Mouse (Mus musculus) midbrain, postnatal 0 days (tissue): ENCODE measurements around the gene Mrpl2. TPM values are rescaled to one million over a fixed set of nuclear protein-coding genes. Genes with fewer than 3 reads are reported as not detected.
A peak's percentile ranks its signal among the peaks of the same experiment; 100 is the strongest.

ENCODE experiments used
- ATAC-seq: fragments of 200-750 bp; cut with Nextera tagmentation; 2 replicates; pipeline ENCODE4 v1.8.0; 2017; ENCODE audit warnings: moderate number of reproducible peaks, mild to moderate bottlenecking, moderate TSS enrichment, moderate library complexity; ENCODE audit not compliant: low FRiP score
- DNase-seq: peaks from one replicate; pipeline ENCODE4 v3.0.0-alpha.2; 2015; ENCODE audit warnings: low spot score
- H3K27ac ChIP-seq: fragments of 300-500 bp; sonication (generic); 2 replicates; pipeline ENCODE4 v1.5.1; 2014; ENCODE audit warnings: low read depth, mild to moderate bottlenecking, low read length, mixed read lengths
- H3K27me3 ChIP-seq: fragments of 300-500 bp; sonication (generic); 2 replicates; pipeline ENCODE4 v1.6.1; 2014; ENCODE audit warnings: low read length, control low read depth, mixed read lengths; ENCODE audit not compliant: insufficient read depth
- H3K36me3 ChIP-seq: fragments of 300-500 bp; sonication (generic); 2 replicates; pipeline ENCODE4 v1.6.1; 2014; ENCODE audit warnings: low read length, control low read depth, mixed read lengths; ENCODE audit not compliant: insufficient read depth
- H3K4me1 ChIP-seq: fragments of 300-500 bp; sonication (generic); 2 replicates; pipeline ENCODE4 v1.6.1; 2014; ENCODE audit warnings: mild to moderate bottlenecking, control low read depth, antibody characterized with exemption, low read length, mixed read lengths; ENCODE audit not compliant: insufficient read depth
- H3K4me2 ChIP-seq: fragments of 300-500 bp; sonication (generic); 2 replicates; pipeline ENCODE4 v1.6.1; 2014; ENCODE audit warnings: low read depth, mild to moderate bottlenecking, low read length, mixed read lengths; ENCODE audit not compliant: poor library complexity, severe bottlenecking
- H3K4me3 ChIP-seq: fragments of 300-500 bp; sonication (generic); 2 replicates; pipeline ENCODE4 v1.5.1; 2014; ENCODE audit warnings: low read depth, mild to moderate bottlenecking, low read length, moderate library complexity
- H3K9ac ChIP-seq: fragments of 300-500 bp; sonication (generic); replicated peaks from 2 replicates; pipeline ENCODE4 v1.6.1; 2014; ENCODE audit warnings: mild to moderate bottlenecking, low read length, moderate library complexity, mixed read lengths; ENCODE audit not compliant: poor library complexity, severe bottlenecking
- H3K9me3 ChIP-seq: fragments of 300-500 bp; sonication (generic); 2 replicates; pipeline ENCODE4 v1.6.1; 2016; ENCODE audit warnings: low read length, control low read depth
- CTCF ChIP-seq: IDR thresholded peaks from 2 replicates; pipeline ENCODE4 v1.5.1; 2016; ENCODE audit warnings: antibody characterized with exemption, mild to moderate bottlenecking
- WGBS: fragments of 180-500 bp; shearing (Covaris S2); extraction: QIAGEN DNeasy Blood & Tissue Kit; methylation state at CpG from one replicate; pipeline ENCODE4 v1.1.7; 2014; 5-methylcytosine and 5-hydroxymethylcytosine counted together
- polyA plus RNA-seq: library from polyadenylated mRNA; unstranded; fragments of >200 nt; fragmentation: Nextera tagmentation; extraction: Ambion mirVana; gene quantifications from 2 replicates; pipeline ENCODE4 v1.2.1, GENCODE M21; 2015
- total RNA-seq: library from RNA; depleted of rRNA; stranded (reverse); fragments of >200 nt; gene quantifications from 2 replicates; pipeline ENCODE4 v1.2.3, GENCODE M21; 2014; rRNA removed

The Mrpl2 gene
- total RNA-seq (46.7 and 47.4 TPM in 2 replicates), polyA plus RNA-seq (85.5 and 85.7 TPM in 2 replicates)

- TF ChIP-seq CTCF: peak; percentile 10
- Histone ChIP-seq H3K4me1 (peaks cover 11% of the 10 kb centered on the region; the same call in 1 of the 2 replicates), H3K9ac (peak within 1 kb of the TSS; percentile 71), H3K4me3 (peak within 1 kb of the TSS; percentile 72), H3K27me3 (no peaks in the 10 kb centered on the region), H3K27ac (peak within 1 kb of the TSS; percentile 85), H3K4me2 (peak within 1 kb of the TSS; percentile 93), H3K36me3 (peaks cover 17% of the 10 kb centered on the region; the same call in 1 of the 2 replicates), H3K9me3 (no peaks in the 10 kb centered on the region)
- under 1% methylated on average over 53 of the region's 53 CpGs for WGBS
- peak; percentile 75 for ATAC-seq
- peak; percentile 98 for DNase-seq
These were observed at the start of gene Mrpl2, which contains the start of gene Klc4 for GRCm38 (mm10) chr17:46645561-46646321. Gene Mrpl2, plus strand, starts transcription at chr17:46646229. Gene Klc4, minus strand, starts transcription at chr17:46646022.

GRCm38 (mm10) chr17:46597956-46598355 lies 48.1 kb upstream of the Mrpl2 start:
- 94% methylated on average over 11 of the region's 11 CpGs for WGBS
- ATAC-seq (no peak), DNase-seq (no peak)
- no peak overlapping the region for H3K27ac ChIP-seq
- H3K9me3 ChIP-seq: no peaks in the 10 kb centered on the region
- no peak overlapping the region for H3K9ac ChIP-seq
- no peaks in the 10 kb centered on the region for H3K36me3 ChIP-seq
- no peak overlapping the region for H3K4me3 ChIP-seq
- no peaks in the 10 kb centered on the region for H3K27me3 ChIP-seq
- no peaks in the 10 kb centered on the region for H3K4me1 ChIP-seq
- TF ChIP-seq CTCF: no peak
- H3K4me2 ChIP-seq: no peak overlapping the region

GRCm38 (mm10) chr17:46598963-46599362 lies 47.1 kb upstream of the Mrpl2 start:
- no peak for TF ChIP-seq CTCF
- Histone ChIP-seq H3K27me3 (no peaks in the 10 kb centered on the region), H3K36me3 (no peaks in the 10 kb centered on the region), H3K4me2 (no peak overlapping the region), H3K27ac (no peak overlapping the region), H3K4me1 (no peaks in the 10 kb centered on the region), H3K4me3 (no peak overlapping the region), H3K9me3 (no peaks in the 10 kb centered on the region), H3K9ac (no peak overlapping the region)
- DNase-seq: no peak
- 85% methylated on average over 4 of the region's 4 CpGs for WGBS
- ATAC-seq: no peak

GRCm38 (mm10) chr17:46600569-46600968 lies 45.5 kb upstream of the Mrpl2 start:
- Histone ChIP-seq H3K4me1 (no peaks in the 10 kb centered on the region), H3K9ac (no peak overlapping the region), H3K9me3 (no peaks in the 10 kb centered on the region), H3K4me2 (no peak overlapping the region), H3K27me3 (no peaks in the 10 kb centered on the region), H3K36me3 (no peaks in the 10 kb centered on the region), H3K27ac (no peak overlapping the region), H3K4me3 (no peak overlapping the region)
- DNase-seq: no peak
- WGBS: 100% methylated on average over 2 of the region's 2 CpGs
- peak; percentile 26; the same call in 1 of the 2 replicates for TF ChIP-seq CTCF
- no peak for ATAC-seq

- DNase-seq (no peak), ATAC-seq (no peak)
- Histone ChIP-seq H3K27ac (no peak overlapping the region), H3K4me3 (no peak overlapping the region), H3K4me1 (no peaks in the 10 kb centered on the region), H3K36me3 (no peaks in the 10 kb centered on the region), H3K9ac (no peak overlapping the region), H3K9me3 (no peaks in the 10 kb centered on the region), H3K27me3 (no peaks in the 10 kb centered on the region), H3K4me2 (no peak overlapping the region)
- no peak for TF ChIP-seq CTCF
- 87% methylated on average over 9 of the region's 9 CpGs for WGBS
These were observed 43.8 kb upstream of the Mrpl2 start for GRCm38 (mm10) chr17:46602212-46602611.

- no peak for TF ChIP-seq CTCF
- over 99% methylated on average over 4 of the region's 4 CpGs for WGBS
- no peaks in the 10 kb centered on the region for H3K9me3 ChIP-seq
- H3K9ac ChIP-seq: no peak overlapping the region
- DNase-seq (no peak), ATAC-seq (no peak)
- no peak overlapping the region for H3K27ac ChIP-seq
- H3K4me3 ChIP-seq: no peak overlapping the region
- no peaks in the 10 kb centered on the region for H3K36me3 ChIP-seq
- no peaks in the 10 kb centered on the region for H3K4me1 ChIP-seq
- H3K4me2 ChIP-seq: no peak overlapping the region
- H3K27me3 ChIP-seq: no peaks in the 10 kb centered on the region
These were observed 42.8 kb upstream of the Mrpl2 start for GRCm38 (mm10) chr17:46603229-46603628.
